Mouse (Mus musculus) bone marrow, adult 2 months (tissue): ENCODE results near the gene Slc1a5. TPM values are rescaled to one million over a fixed set of nuclear protein-coding genes. Genes with fewer than 3 reads are reported as not detected.

Experiments used
- H3K27ac ChIP-seq: fragments of 200-500 bp; 2 replicates; pipeline ENCODE4 v1.5.1; 2012; ENCODE audit warnings: low read depth, mild to moderate bottlenecking, control low read depth, inconsistent platforms, low read length; ENCODE audit not compliant: control insufficient read depth, poor library complexity, insufficient read depth
- H3K4me1 ChIP-seq: fragments of 200-500 bp; 2 replicates; pipeline ENCODE4 v1.6.1; 2011; ENCODE audit warnings: low read length; ENCODE audit not compliant: control insufficient read depth, insufficient read depth
- H3K4me3 ChIP-seq: fragments of 200-500 bp; replicated peaks from 2 replicates; pipeline ENCODE3; 2011; ENCODE audit warnings: mild to moderate bottlenecking, low read depth, low read length, control low read depth; ENCODE audit not compliant: control insufficient read depth
- CTCF ChIP-seq: fragments of 200-500 bp; IDR thresholded peaks from 2 replicates; pipeline ENCODE4 v1.5.1; 2011; ENCODE audit warnings: low read length, control low read depth; ENCODE audit not compliant: control insufficient read depth, insufficient read depth
- POLR2A ChIP-seq: fragments of 200-500 bp; IDR thresholded peaks from 2 replicates; pipeline ENCODE4 v1.6.1; 2011; ENCODE audit warnings: low read depth, mild to moderate bottlenecking, control low read depth, low read length, borderline replicate concordance; ENCODE audit not compliant: control insufficient read depth
- WGBS: fragments of 180-500 bp; shearing (Covaris S2); methylation state at CpG from one replicate; pipeline ENCODE4 v1.1.7; 2018; 5-methylcytosine and 5-hydroxymethylcytosine counted together
- polyA plus RNA-seq: library from polyadenylated mRNA; stranded (reverse); fragments of >200 nt; gene quantifications from 2 replicates; pipeline ENCODE4 v1.2.4, GENCODE M21; 2011; ENCODE audit warnings: low replicate concordance; ENCODE audit not compliant: missing spikeins, insufficient read depth, insufficient read length

The Slc1a5 gene
- polyA plus RNA-seq, 1 experiment = 343 TPM

DNA sequence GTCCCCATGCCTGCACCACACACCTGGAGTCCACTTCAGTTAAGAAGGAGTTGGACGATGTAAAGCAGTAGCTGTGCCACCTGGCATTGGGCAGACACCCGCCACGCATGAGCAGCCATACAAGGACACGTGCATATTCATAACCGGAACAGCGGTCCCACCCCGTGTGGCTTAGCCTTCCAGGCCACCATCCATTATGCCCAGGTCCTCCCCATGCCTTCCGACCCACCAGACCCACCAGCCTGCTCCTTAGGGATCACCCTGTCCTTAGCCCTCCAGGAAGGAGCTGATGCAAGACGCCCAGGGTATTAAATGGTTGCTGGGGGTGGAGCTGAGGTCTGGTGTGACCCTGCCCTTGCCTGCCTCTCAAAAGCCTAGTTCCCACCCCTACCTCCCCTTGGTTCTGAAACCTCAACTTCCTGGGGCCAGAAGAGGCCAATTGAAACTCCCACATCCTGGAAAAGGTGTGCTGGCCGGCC, 3.4 kb downstream of the Slc1a5 start:
- Histone ChIP-seq H3K4me3 (peak overlapping the region; percentile 93), H3K4me1 (peaks cover 6% of the 10 kb centered on the region; the same call in 1 of the 2 replicates), H3K27ac (peak overlapping the region; percentile 53)
- TF ChIP-seq POLR2A (peak; percentile 13; the same call in 1 of the 2 replicates), CTCF (no peak)
- WGBS = 46% methylated on average over 10 of the region's 10 CpGs

DNA sequence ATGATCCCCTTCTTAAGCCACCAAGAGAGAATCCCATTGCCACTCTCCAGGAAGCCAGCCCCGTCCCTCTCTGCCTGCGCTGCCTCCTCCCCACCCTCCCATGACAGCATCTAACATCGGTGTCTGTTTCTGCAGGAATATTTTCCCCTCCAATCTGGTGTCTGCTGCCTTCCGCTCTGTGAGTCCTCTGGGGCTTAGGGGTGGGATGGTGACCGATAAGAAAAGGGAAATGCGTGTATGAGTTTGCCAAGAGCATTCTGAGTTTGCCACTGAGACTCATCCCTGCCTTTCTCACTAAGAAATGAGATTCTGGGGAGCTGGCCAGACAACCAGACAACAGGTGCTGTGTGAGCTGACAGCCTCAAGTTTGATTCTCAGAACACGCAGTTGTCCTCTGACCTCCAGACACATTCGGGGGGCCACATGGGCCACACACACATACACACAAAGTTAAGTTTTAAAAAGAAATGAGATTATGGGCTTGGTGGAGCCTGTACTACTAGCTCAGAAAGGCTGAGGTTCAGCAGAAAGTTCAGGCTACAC, 4.5 kb downstream of the Slc1a5 start:
- 81% methylated on average over 8 of the region's 8 CpGs for WGBS
- TF ChIP-seq CTCF = no peak
- no peak for TF ChIP-seq POLR2A
- Histone ChIP-seq H3K4me1 (peaks cover 6% of the 10 kb centered on the region; the same call in 1 of the 2 replicates), H3K27ac (no peak overlapping the region), H3K4me3 (no peak overlapping the region)

GRCm38 (mm10) chr7:16792316-16792715, 11.2 kb downstream of the Slc1a5 start:
- no peak overlapping the region for H3K27ac ChIP-seq

GRCm38 (mm10) chr7:16793010-16793725, 12.0 kb downstream of the Slc1a5 start:
- H3K27ac ChIP-seq = no peak overlapping the region
- TF ChIP-seq CTCF (no peak), POLR2A (no peak)
- no peaks in the 10 kb centered on the region for H3K4me1 ChIP-seq
- 95% methylated on average over 19 of the region's 19 CpGs for WGBS
- no peak overlapping the region for H3K4me3 ChIP-seq

More at GRCm38 (mm10) chr7:16792316-16792715, 11.2 kb downstream of the Slc1a5 start:
- WGBS = 87% methylated on average over 5 of the region's 5 CpGs
- no peak for TF ChIP-seq POLR2A
- TF ChIP-seq CTCF = no peak
- no peak overlapping the region for H3K4me3 ChIP-seq
- H3K4me1 ChIP-seq = no peaks in the 10 kb centered on the region

GRCm38 (mm10) chr7:16794886-16795285, 13.7 kb downstream of the Slc1a5 start:
- no peak overlapping the region for H3K27ac ChIP-seq
- TF ChIP-seq CTCF (no peak), POLR2A (no peak)
- H3K4me1 ChIP-seq = no peaks in the 10 kb centered on the region
- no peak overlapping the region for H3K4me3 ChIP-seq
- 87% methylated on average over 5 of the region's 5 CpGs for WGBS

DNA sequence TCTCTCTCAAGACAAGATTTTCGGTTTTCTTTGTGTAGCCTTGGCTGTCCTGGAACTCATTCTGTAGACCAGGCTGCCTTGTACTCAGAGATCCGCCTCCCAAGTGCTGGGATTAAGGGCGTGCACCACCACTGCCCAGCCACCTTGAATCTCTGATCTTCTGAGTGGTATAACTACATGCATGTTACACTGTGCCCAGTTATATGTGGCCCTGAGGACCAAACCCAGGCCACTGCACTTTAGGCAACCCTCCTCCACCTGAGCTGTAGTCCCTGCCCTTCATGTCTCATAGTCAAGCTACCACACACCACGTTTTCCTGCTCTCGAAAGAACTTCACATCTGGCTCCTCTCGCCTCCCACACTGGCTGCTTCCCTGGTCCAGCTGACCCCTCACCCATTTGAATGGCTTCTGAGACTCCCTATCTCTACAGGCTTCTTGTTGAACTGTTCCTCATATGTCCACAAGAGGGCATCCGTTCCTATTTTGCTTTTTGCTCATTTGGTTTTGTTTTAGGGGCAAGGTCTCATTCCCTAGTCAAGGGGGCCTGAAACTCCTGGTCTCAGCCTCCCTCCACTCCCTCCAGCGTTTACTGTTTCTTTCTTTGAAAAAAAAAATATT, 23.4 kb downstream of the Slc1a5 start:
- no peaks in the 10 kb centered on the region; the same call in 1 of the 2 replicates for H3K4me1 ChIP-seq
- 27% methylated on average over 8 of the region's 8 CpGs for WGBS
- no peak overlapping the region; the same call in 1 of the 2 replicates for H3K27ac ChIP-seq
- TF ChIP-seq POLR2A = no peak
- TF ChIP-seq CTCF = peak; percentile 8; the same call in 1 of the 2 replicates
- peak overlapping the region; percentile 15 for H3K4me3 ChIP-seq

DNA sequence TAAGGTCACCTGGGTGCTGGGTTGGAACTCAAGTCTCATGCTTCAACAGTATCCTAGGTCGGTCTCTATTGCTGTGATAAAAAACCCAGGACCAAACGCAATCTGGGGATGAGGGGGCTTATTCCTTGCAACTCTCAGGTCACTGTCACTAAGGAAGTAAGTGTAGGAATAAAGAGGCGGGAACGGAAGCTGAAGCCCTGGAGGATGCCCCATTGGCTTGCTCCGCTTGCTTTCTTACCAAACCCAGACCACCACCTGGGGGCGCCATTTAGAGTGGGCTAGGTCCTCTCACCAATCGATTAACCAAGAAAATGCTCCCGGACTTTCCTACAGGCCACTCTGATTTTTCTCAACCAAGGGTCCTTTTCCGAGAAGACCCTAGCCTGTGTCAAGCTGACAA, 26.8 kb downstream of the Slc1a5 start:
- no peak overlapping the region for H3K4me3 ChIP-seq
- H3K4me1 ChIP-seq = peaks cover 1% of the 10 kb centered on the region; the same call in 1 of the 2 replicates
- WGBS = 77% methylated on average over 9 of the region's 9 CpGs
- TF ChIP-seq CTCF (peak; percentile 36), POLR2A (no peak)
- no peak overlapping the region for H3K27ac ChIP-seq

DNA sequence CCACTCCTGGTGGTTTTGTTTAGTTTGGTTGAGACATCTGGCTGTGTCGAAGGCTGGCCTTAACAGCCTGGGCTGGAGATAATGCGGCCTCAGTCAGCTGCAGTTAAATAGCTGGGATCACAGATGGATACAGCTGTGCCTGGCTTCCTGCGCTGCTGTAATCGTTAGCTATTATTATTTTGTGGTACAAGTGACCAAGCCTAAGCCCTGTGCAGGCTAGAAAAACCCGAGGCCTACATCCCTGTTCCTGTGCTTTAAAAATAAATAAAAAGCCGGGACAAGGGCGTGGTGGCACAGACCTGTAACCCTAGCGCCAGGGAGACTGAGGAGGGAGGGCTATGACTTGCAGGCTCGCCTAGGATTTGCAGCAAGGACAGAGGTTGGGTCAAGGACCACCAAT, 27.5 kb downstream of the Slc1a5 start:
- TF ChIP-seq CTCF = no peak
- TF ChIP-seq POLR2A = no peak

More for the DNA sequence above, 27.5 kb downstream of the Slc1a5 start:
- H3K4me1 ChIP-seq = peaks cover 1% of the 10 kb centered on the region; the same call in 1 of the 2 replicates
- WGBS = 84% methylated on average over 9 of the region's 9 CpGs
- H3K27ac ChIP-seq = no peak overlapping the region
- H3K4me3 ChIP-seq = no peak overlapping the region
